Mouse (Mus musculus): ENCODE data around the gene Milr1.
"Not testable (repeated sequence)": the region's sequence is repeated elsewhere in the genome, so short reads cannot be mapped to it uniquely, and the experiment has no call there.

Gene Milr1

DNA sequence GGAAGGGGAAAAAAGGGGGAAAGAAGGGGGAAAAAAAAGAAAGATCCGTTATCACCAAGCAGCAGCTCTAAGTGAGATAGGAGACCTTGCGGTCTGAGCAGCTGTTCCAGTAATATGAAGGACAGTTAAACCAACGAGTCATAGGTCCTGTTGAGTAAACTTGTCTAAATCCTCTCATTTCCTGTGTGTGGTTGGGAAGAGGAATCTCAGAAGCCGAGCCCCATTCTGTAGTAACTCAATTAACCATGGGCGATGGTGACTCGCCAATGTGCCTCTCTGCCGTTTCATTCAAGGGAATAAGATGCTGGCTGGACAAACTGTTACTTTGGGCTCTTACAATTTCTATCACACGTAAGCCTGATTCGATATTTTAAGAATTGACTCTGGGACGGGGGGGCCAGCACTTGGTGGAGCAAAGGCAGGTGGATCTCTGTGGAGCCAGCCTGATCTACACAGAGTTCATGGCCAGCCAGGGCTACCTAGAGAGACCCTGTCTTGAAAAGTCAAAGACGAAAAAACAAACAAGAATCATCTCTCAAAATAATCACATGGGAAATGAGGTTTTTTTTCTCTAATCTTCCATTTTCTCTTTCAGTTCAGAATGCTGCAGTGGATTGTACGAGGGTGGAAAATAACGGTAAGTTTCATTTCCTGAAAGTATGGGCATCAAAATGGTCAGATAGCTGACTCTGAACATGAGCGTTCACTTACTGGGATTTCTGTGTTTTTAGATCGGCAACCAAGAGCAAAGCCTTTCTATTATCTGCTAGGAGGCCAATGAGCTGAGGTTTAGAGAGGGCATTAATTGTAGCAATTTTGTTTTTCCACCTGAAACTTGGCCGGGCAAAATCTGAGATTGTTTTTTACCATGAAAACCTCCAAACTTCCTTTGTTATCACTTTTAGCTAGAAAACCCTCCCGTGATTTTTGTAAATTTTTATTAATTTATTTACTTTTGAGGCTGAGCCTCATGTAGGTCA, at the start of gene Milr1:
Gene Milr1 (plus strand): TSS at position 188 of the 980 bp plus-strand sequence.
- DNase-seq (ENCODE audit: low spot score in 2 of 2), result no peak

DNA sequence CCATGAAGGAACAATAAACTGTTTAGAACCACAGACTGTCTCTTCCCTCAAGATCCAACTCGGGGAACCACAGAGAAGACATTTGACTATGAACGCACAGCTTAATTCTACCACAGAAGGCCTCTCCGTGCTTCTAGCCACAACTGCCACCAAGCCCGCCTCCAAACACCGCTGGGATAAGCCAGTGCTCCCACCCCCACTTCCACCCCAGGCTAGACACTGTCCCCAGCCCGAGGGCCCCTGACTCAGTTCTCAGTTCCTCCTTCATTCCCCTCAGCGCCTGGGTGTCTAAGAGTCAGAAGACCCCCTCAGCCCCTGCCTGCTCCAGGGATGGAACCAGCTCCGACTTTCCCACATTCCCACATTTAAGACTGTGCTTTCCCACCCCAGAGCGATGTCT, 49.4 kb upstream of the Milr1 start:
- no peak for DNase-seq (ENCODE audit: low spot score in 2 of 2)

DNA sequence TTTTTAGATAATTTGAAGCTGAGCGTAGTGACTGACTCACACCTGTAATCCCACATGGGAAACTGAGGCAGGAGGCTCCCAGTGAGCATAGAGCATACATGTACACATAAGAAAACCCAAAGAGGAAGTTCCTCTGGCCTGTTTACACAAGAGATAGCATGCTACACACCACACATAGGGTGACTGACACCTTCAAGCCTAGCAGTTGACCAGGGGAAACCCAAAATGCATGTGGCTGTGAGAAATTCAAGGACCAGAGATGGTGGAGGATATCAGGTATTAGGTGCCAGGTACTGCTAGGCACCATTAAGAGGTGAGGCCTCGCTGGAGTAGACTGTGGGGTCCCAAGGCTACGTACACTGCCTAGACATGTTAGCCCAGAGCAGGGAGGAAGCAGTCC, 48.4 kb upstream of the Milr1 start:
- no peak for DNase-seq (ENCODE audit: low spot score in 2 of 2)

DNA sequence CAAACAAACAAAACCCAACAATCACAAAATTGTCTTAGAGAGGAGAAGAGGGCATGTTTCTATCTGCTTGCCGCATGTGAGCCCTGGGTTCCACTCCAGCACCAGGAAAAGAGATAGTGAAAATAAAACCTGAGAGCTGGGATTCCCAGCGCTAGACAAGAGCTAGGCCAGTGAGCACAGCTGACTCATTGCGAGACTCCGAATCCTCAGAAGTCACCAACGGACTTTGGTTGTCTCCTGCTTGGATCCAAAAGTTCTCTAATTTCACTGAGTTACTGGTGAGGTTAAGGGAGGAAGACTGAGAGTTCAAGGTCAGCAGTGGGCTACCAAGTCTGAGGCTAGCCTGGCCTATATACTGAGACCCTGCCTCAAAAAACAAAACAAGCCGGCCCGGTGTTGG, 47.1 kb upstream of the Milr1 start:
- no peak for DNase-seq (ENCODE audit: low spot score in 2 of 2)

DNA sequence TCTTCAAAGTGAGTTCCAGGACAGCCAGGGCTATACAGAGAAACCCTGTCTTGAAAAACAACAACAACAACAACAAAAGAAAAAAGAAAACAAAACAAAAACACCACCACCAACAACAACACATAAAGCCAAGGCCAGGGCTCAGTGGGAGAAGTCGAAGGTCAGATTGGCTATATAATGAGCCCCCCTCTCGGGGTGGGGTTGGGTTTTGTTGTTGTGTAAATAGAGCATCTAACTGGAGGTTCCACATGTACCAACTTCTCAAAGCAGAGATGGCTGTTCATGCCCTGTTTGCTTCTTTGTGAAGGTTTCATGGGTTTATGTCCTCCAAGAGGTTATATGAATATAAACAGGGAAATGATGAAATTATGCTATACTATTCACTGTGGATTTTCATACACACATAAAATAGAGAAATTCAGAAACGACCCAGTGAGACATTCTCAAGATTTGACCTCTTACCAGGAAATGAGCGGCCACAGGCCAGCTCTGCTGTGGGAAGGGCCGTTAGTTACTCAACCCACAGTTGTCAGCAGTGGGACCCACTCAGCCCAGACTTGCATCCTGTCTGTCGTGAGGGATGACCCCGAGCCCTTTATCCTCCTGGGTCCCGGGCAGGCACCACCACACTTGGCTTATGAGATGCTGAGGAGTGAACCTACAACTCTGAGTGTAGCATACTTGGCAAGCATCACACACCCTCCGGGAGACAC, 46.5 kb upstream of the Milr1 start:
- no peak for DNase-seq (ENCODE audit: low spot score in 2 of 2)

DNA sequence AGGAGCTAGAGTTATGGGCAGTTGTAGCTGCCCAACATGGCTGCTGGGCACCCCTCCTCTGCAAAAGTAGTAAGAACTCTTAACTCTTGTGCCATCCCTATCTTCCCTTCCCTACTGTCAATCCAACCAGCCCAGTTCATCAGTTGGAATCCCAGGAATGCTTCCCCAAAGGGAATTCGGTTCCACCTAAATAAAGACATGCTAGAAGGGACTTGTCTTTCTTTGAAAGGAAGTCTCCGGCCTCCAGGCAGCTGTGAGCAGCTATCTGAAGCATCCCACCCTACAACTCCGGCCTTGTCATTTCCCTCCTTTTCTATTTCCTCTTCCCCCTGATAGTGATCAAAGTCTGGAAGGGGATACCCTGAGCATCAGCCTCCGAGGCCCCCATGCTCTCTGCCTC, 44.8 kb upstream of the Milr1 start:
- DNase-seq (ENCODE audit: low spot score in 2 of 2), result no peak

DNA sequence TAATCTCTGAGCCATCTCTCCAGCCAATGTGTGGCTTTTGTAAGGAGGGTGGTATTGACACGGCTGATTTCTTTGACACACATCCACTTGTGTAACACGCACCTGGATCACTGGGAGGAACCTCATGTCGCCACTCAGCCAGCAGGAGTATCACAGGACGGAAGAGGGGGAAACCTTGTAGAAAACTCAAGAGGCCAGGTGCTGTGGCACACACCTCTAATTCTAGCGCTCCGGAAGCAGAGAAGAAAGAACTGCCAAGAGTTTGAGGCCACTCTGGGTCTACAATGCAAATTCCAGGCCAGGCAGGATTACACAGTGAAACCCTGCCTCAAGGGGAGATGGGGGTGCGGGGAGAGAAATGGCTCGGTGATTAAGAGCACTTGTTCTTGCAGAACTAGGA, 43.9 kb upstream of the Milr1 start:
- no peak for DNase-seq (ENCODE audit: low spot score in 2 of 2)

DNA sequence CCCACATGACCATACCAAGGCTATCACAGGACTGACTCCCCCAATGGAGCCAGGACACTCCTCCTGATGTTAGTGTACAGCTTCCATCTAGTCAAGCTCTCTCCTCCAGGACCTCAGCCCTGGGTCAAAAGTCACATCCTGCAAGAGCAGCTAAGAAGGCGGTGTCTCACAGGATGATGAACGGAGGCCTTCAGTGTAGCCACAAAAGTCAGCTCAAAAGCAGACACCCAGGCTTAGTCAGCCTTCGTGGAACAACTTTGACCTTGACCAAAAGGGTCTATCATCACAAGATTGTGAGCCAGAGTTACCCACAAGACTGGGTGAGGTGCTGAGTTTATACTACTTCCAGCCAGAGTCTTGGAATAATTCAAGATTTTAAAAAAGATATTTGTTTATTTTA, 43.2 kb upstream of the Milr1 start:
- DNase-seq (ENCODE audit: low spot score in 2 of 2), result no peak

DNA sequence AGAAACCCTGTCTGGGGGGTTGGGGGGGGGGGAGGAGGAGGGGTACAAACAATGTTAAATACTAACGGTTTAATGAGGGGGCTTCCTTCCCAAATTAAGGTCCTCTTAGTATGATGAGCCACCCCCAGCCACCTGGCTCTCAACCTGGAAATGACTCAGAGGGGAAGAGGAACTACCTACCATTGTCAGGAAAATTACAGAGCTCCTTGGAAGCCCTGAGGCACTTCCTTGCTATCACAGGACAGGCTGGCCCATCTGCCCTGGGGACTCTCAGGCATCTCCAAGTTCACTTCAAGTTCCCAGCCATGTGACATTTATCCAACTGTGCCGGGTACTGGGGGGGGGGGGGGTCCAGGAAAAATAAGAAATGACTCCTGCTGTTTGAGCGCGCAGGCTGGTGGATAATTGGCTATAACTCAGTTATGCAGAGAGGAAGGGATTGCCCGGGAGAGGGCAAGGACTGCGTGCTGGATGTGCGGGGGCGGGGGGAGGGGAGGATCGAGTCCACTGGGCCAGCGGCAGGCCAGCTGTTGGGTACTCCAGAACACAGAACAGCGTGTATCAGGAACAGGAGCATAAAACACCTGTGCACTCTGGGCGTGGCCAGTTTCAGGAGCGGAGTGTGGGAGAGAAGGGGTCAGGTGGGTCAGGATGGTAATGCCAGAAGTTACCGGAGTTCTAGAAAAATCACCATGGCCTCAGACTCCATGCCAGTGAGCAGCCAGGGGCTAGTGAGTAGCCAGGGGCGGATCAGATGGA, 41.6 kb upstream of the Milr1 start:
- no peak for DNase-seq (ENCODE audit: low spot score in 2 of 2)

DNA sequence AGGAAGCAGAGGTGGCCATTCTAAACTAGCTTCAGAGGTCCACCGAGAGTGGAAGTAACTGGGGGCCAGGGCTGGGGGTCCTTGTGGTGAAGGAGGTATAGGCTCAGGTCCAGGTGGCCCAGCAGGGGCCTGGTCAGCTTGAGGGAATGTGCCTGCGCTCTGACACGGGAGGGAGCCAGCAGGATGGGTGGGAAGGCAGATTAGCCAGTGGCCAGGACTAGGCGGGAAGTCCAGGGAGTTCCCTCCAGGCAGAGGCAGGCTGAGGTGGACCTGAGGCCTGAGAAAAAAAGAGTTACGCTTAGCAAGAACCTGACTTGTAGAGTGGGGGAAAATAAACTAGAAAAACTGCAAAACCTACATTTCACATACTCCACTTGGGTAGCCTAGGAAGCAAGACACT, 40.2 kb upstream of the Milr1 start:
- DNase-seq (ENCODE audit: low spot score in 2 of 2), result no peak

DNA sequence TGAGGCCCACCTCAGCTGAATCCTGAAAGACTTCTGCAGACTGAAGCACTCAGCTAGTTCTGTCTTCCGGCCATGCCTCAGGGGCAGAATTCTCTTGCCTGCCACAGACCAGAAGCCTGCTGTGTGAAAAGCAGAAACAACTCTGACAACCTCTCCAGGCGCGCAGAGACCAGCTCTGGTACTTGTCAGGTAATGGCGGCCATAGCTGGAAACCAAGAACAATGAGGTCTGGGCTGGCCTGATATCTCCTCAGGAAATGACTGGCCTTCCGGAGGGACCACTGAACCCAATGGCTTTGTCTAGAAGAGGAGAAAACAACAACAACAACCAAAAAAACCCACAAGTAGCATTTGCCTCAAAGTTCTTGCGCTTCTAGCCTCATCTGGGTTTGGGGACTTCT, 36.0 kb upstream of the Milr1 start:
- no peak for DNase-seq (ENCODE audit: low spot score in 2 of 2)

DNA sequence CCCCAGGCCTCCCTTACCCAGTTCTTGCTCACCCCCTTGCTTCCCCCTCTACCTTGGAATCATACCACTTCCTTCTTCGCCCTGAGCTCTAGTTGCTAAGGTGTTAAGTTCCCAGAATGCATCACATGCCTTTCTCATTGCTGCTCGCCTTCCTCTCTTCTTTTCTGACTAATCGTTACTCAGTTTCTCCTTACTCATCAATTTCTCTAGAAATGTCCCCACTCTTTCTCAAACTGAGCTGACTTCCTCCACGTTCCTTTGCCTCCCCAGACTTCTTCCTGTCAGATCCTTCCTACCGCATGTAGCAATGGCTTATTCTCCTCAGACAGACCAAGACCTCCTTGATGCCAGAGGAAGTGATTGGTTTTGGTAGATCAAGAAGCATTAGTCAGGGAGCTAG, 34.5 kb upstream of the Milr1 start:
- no peak for DNase-seq (ENCODE audit: low spot score in 2 of 2)

DNA sequence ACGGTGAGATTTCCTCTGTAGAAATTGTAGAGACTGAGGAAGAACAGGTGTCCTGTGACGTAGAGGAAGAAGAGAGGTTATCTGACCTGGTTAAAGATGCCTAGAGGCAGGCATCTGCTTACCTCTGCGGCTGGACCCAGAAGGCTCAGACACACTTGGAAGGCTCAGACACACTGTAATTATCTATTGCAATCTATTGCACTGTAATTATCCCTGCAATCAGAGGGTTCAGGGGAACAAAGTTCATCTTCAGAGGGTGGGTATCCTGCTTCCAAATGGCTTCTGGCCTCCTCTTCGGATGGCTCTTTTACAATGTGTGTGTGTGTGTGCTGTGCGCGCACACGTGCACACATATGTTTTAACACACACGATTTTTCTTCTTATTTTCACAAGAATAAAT, 30.6 kb upstream of the Milr1 start:
- no peak for DNase-seq (ENCODE audit: low spot score in 2 of 2)

DNA sequence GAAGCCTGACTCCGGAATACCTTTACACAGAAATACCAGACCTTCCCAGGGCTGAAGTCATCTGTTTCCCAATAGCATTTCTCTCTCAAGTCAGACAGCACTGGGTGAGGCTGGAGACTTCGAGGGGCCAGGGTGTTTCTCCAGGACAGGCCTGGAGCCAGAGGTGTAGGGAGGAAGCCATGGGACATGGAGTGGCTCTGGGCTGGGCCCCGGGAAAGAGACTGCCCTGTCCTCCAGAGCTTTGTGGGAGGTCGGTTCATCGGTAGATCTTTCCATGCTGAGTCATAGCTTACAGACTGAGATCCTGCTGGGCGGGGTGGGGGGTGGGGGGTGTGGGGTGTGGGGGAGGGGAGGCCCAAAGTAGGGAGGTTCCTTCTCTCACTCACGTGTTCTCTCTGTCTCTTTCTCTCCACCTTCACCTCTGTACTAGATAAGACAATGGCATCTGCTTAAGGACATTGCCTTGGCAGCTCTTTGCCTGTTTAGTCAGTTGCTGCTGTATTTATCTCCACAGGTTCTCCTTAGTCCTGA, 28.1 kb upstream of the Milr1 start:
- DNase-seq (ENCODE audit: low spot score in 2 of 2), result no peak

DNA sequence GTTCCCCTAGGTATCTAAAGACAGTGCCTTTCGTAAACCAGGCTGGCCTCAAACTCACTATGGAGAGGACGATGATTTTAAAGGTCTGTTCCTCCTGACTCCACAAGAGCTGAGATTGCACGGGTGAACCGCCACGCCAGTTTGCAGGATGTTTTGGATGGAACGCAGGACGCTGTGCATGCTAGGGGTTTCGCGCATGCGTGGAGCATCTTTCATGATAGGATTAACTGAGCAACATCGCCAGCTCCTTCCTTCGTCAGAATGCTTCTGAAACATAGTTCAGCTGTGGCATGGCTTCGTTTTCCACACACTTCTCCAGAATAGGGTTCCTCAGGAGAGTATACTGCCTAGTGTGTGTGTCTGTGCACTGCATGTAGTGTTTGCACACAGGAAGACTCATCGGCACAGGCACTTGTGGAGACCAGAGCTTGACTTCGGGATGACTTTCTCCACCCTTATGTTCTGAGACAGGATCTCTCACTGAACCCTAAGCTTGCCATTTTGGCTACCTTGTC, 27.4 kb upstream of the Milr1 start:
- DNase-seq (ENCODE audit: low spot score in 2 of 2), result no peak

DNA sequence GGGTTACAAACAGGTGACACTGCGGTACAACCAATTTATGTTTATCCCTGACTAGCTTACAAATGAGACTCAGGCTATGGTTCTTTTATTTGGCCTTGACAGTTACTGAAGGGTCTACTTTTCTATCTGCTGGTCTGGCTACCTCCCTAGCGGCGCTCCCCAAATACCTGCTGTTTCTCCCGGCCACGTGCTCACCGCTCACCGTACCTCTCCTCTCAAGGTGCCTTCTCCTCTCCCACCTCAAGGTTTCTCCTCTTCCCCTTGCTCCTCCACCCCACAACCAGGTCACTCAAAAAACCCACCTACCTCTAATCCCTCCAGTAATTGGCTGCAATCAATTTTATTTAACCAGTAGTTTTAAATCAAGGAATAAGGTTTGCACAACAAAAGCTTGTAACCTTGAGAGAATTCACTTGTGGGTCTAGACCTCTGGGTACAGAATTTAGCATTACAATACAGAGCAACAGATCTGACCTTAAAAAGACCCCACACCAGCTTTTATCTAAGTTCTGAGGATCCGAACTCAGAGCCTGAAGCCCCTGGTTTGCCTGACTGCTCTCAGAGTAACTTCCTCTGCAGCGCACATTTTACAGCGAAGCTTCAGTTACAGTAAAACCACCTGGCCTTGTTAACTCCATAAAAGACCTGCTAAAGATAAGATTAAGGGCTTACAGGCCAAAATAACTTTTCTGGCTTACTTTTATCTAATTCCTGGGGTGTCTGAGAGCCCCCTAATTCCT, 26.7 kb upstream of the Milr1 start:
- DNase-seq (ENCODE audit: low spot score in 2 of 2), result no peak

DNA sequence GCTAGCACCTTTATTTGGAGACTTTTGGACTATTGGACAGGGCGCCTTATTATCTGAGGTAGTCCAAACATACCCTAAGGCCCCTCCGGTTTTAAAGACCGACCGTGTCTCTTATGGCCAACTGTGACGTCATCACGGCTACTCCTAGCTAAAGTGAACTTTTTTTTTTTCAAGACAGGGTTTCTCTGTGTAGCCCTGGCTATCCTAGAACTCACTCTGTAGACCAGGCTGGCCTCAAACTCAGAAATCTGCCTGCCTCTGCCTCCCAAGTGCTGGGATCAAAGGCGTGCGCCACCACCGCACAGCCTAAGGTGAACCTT, 26.1 kb upstream of the Milr1 start:
- not testable (repeated sequence) for DNase-seq (ENCODE audit: low spot score in 2 of 2)

DNA sequence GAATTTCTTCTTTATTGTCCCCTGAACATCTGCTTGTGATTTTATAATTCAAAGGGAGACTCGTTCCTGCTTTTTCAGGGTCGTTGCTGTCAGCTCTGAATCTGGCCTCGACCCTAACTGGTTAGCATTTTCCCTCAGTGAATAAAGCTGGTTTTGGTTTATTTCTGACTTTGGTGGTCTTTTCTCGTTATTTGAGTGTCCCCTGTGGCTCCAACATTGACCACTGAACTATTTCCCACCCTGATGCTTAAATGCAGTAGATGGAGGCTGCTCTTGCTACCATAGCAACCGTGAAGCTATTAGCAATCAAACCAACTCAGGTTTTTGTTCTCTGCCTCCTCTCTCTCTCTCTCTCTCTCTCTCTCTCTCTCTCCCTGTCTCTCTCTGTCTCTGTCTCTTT, 23.1 kb upstream of the Milr1 start:
- DNase-seq (ENCODE audit: low spot score in 2 of 2), result no peak

DNA sequence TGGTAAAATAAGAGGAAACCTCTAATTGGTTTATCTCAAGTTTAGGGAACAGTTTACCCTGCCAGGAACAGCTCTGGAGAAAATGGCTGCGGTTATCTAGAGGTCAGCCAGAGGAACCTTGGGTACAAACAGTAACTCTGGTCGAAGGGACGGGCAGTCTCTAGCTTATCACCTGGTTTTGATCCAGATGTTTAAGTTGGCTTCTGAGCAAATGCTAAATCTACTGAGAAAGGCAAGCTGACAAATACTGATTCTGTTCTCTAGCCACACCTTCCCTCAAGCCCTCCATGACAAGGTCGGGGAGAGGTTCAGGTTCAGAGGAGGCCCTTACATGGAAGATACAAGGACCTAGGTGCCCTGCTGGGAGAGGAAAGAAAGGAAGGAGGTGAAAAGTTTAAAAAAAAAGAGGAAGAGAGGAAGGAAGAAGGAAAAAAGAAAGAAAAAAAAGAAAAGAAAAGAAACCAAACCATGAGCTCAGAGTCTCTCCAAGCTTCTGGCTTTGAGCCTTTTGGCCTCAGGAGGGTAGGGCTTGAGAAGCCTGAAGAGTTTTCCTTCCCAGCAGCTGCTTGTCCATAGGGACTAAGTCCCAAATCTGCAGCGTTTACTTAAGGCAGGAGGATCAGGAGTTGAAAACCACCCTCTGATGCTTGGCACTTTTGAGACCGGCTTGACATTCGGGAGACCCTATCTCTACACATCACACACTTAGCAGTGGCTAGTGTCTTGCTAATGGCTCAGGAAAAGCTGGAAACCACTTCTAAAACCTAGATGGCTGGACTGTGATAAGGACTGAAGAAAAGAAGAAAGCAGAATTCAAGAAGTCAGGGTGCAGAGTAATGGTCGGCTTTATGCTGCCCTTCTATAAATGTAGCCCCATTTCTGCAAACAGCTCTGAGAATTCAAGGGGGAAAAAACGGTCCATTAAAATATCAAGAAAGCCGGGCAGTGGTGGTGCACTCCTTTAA, 22.3 kb upstream of the Milr1 start:
- no peak for DNase-seq (ENCODE audit: low spot score in 2 of 2)

DNA sequence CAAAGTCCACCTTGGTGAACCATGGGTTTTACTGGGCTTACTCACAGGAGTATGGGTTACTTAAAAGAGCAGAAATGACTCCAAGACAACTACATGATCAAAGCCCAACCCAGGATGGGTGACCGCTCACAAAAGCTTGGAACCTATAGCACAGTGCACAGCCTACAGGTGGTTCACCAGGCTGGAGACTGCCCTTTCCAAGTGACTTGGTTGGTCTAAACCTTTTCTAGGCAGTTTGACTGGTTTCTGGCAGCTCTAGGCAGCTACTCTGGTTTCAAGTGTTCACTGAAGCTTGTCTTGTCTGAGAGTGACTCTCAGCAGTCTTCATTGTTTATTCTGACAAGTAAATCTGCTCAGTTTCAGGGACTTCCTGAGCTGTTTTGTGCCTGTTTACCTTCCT, 21.4 kb upstream of the Milr1 start:
- no peak for DNase-seq (ENCODE audit: low spot score in 2 of 2)
